Mouse (Mus musculus) forebrain, postnatal 0 days (tissue): Measurements from ENCODE around the gene Tbx18. TPM values are rescaled to one million over a fixed set of nuclear protein-coding genes. Genes with fewer than 3 reads are reported as not detected.

Experiments used
- ATAC-seq: fragments of 200-750 bp; cut with Nextera tagmentation; 2 replicates; pipeline ENCODE4 v1.8.0; 2017; ENCODE audit warnings: mild to moderate bottlenecking, moderate library complexity
- DNase-seq: peaks from one replicate; pipeline ENCODE4 v3.0.0-alpha.2; 2015
- H3K27ac ChIP-seq: fragments of 300-500 bp; sonication (generic); 2 replicates; pipeline ENCODE4 v1.5.1; 2014; ENCODE audit warnings: low read depth, mild to moderate bottlenecking, antibody characterized with exemption, low read length, moderate library complexity, mixed read lengths
- H3K27me3 ChIP-seq: fragments of 300-500 bp; sonication (generic); 2 replicates; pipeline ENCODE4 v1.6.1; 2014; ENCODE audit warnings: mild to moderate bottlenecking, low read length, mixed read lengths; ENCODE audit not compliant: insufficient read depth
- H3K36me3 ChIP-seq: fragments of 300-500 bp; sonication (generic); 2 replicates; pipeline ENCODE4 v1.6.1; 2014; ENCODE audit warnings: mild to moderate bottlenecking, moderate library complexity; ENCODE audit not compliant: insufficient read depth
- H3K4me1 ChIP-seq: fragments of 300-500 bp; sonication (generic); 2 replicates; pipeline ENCODE4 v1.6.1; 2014; ENCODE audit warnings: antibody characterized with exemption; ENCODE audit not compliant: insufficient read depth
- H3K4me2 ChIP-seq: fragments of 300-500 bp; sonication (generic); 2 replicates; pipeline ENCODE4 v1.6.1; 2014; ENCODE audit warnings: low read depth, mild to moderate bottlenecking, moderate library complexity
- H3K4me3 ChIP-seq: fragments of 300-500 bp; sonication (generic); 2 replicates; pipeline ENCODE4 v1.5.1; 2014; ENCODE audit warnings: low read depth, low read length, mixed read lengths
- H3K9ac ChIP-seq: fragments of 300-500 bp; sonication (generic); 2 replicates; pipeline ENCODE4 v1.6.1; 2014; ENCODE audit warnings: mild to moderate bottlenecking
- H3K9me3 ChIP-seq: fragments of 300-500 bp; sonication (generic); 2 replicates; pipeline ENCODE4 v1.6.1; 2016; ENCODE audit warnings: low read length
- CTCF ChIP-seq: sonication (generic); IDR thresholded peaks from 2 replicates; pipeline ENCODE4 v1.5.1; 2016; ENCODE audit warnings: antibody characterized with exemption, control low read depth, low read depth
- WGBS: fragments of 180-500 bp; shearing (Covaris S2); extraction: QIAGEN DNeasy Blood & Tissue Kit; methylation state at CpG from one replicate; pipeline ENCODE4 v1.1.7; 2014; 5-methylcytosine and 5-hydroxymethylcytosine counted together
- polyA plus RNA-seq: library from polyadenylated mRNA; unstranded; fragments of >200 nt; fragmentation: Nextera tagmentation; extraction: Ambion mirVana; gene quantifications from 2 replicates; pipeline ENCODE4 v1.2.1, GENCODE M21; 2015
- total RNA-seq: library from RNA; depleted of rRNA; stranded (reverse); fragments of >200 nt; gene quantifications from 2 replicates; pipeline ENCODE4 v1.2.3, GENCODE M21; 2014; rRNA removed

The Tbx18 gene
- total RNA-seq (4.5 and 7.8 TPM in 2 replicates), polyA plus RNA-seq (1.5 and 1.7 TPM in 2 replicates)

GRCm38 (mm10) chr9:87730961-87731535, at the start of gene Tbx18:
Gene Tbx18 (minus strand): TSS chr9:87731260.
- Histone ChIP-seq H3K9ac (peak within 1 kb of the TSS; percentile 31; the same call in 1 of the 2 replicates), H3K4me3 (peak within 1 kb of the TSS; percentile 31), H3K36me3 (no peaks in the 10 kb centered on the region), H3K4me1 (no peaks in the 10 kb centered on the region; the same call in 1 of the 2 replicates), H3K27me3 (peaks cover 64% of the 10 kb centered on the region), H3K27ac (no peak within 1 kb of the TSS), H3K9me3 (no peaks in the 10 kb centered on the region), H3K4me2 (peak within 1 kb of the TSS; percentile 61)
- DNase-seq (peak; percentile 84), ATAC-seq (peak; percentile 76)
- under 1% methylated on average over 27 of the region's 27 CpGs for WGBS
- peak; percentile 40; the same call in 1 of the 2 replicates for TF ChIP-seq CTCF

- H3K4me3 ChIP-seq = no peak overlapping the region
- H3K9me3 ChIP-seq = no peaks in the 10 kb centered on the region
- H3K27ac ChIP-seq = no peak overlapping the region
- no peak for TF ChIP-seq CTCF
- H3K36me3 ChIP-seq = no peaks in the 10 kb centered on the region
- no peaks in the 10 kb centered on the region for H3K27me3 ChIP-seq
- 64% methylated on average over 2 of the region's 2 CpGs for WGBS
- DNase-seq (no peak), ATAC-seq (no peak)
- H3K9ac ChIP-seq = no peak overlapping the region
- no peaks in the 10 kb centered on the region for H3K4me1 ChIP-seq
- no peak overlapping the region for H3K4me2 ChIP-seq
These were observed 42.9 kb upstream of the Tbx18 start for GRCm38 (mm10) chr9:87773951-87774350.

GRCm38 (mm10) chr9:87755621-87756020, 24.6 kb upstream of the Tbx18 start:
- no peak for DNase-seq
- no peak for ATAC-seq
- no peaks in the 10 kb centered on the region for H3K36me3 ChIP-seq
- H3K9ac ChIP-seq = no peak overlapping the region
- 65% methylated on average over 4 of the region's 4 CpGs for WGBS
- H3K9me3 ChIP-seq = no peaks in the 10 kb centered on the region
- no peak overlapping the region for H3K4me2 ChIP-seq
- H3K27me3 ChIP-seq = no peaks in the 10 kb centered on the region
- H3K27ac ChIP-seq = no peak overlapping the region
- no peak for TF ChIP-seq CTCF
- no peaks in the 10 kb centered on the region for H3K4me1 ChIP-seq
- H3K4me3 ChIP-seq = no peak overlapping the region

- Histone ChIP-seq H3K36me3 (no peaks in the 10 kb centered on the region), H3K9ac (no peak overlapping the region), H3K4me3 (no peak overlapping the region), H3K4me2 (no peak overlapping the region), H3K27ac (no peak overlapping the region), H3K9me3 (no peaks in the 10 kb centered on the region), H3K4me1 (no peaks in the 10 kb centered on the region), H3K27me3 (peaks cover 64% of the 10 kb centered on the region)
- no peak for DNase-seq
- 85% methylated on average over 8 of the region's 8 CpGs for WGBS
- ATAC-seq = no peak
- no peak for TF ChIP-seq CTCF
These were observed 10.5 kb upstream of the Tbx18 start for GRCm38 (mm10) chr9:87741599-87741998.

- 3% methylated on average over 11 of the region's 11 CpGs for WGBS
- H3K27me3 ChIP-seq = peaks cover 73% of the 10 kb centered on the region
- DNase-seq = peak; percentile 60
These were observed 9.6 kb upstream of the Tbx18 start for GRCm38 (mm10) chr9:87740667-87741066.

GRCm38 (mm10) chr9:87740241-87740645, 9.2 kb upstream of the Tbx18 start:
- no peak overlapping the region for H3K4me3 ChIP-seq
- DNase-seq (no peak), ATAC-seq (peak; percentile 26)
- WGBS = 3% methylated on average over 20 of the region's 20 CpGs
- no peaks in the 10 kb centered on the region for H3K4me1 ChIP-seq
- H3K27me3 ChIP-seq = peaks cover 77% of the 10 kb centered on the region
- TF ChIP-seq CTCF = no peak
- no peaks in the 10 kb centered on the region for H3K9me3 ChIP-seq
- no peak overlapping the region for H3K4me2 ChIP-seq
- no peak overlapping the region for H3K9ac ChIP-seq
- no peaks in the 10 kb centered on the region for H3K36me3 ChIP-seq
- H3K27ac ChIP-seq = no peak overlapping the region

More at GRCm38 (mm10) chr9:87740667-87741066, 9.6 kb upstream of the Tbx18 start:
- no peaks in the 10 kb centered on the region for H3K9me3 ChIP-seq
- no peak overlapping the region for H3K4me3 ChIP-seq
- TF ChIP-seq CTCF = peak; percentile 73
- no peak overlapping the region for H3K9ac ChIP-seq
- H3K27ac ChIP-seq = no peak overlapping the region
- no peaks in the 10 kb centered on the region for H3K4me1 ChIP-seq
- no peaks in the 10 kb centered on the region for H3K36me3 ChIP-seq
- no peak overlapping the region for H3K4me2 ChIP-seq
- peak; percentile 76 for ATAC-seq

- Histone ChIP-seq H3K9ac (no peak overlapping the region), H3K27me3 (peaks cover 83% of the 10 kb centered on the region), H3K4me3 (no peak overlapping the region), H3K36me3 (no peaks in the 10 kb centered on the region), H3K4me1 (no peaks in the 10 kb centered on the region), H3K9me3 (no peaks in the 10 kb centered on the region), H3K27ac (no peak overlapping the region), H3K4me2 (peak overlapping the region; percentile 2; the same call in 1 of the 2 replicates)
- DNase-seq = no peak
- WGBS = 2% methylated on average over 41 of the region's 41 CpGs
- TF ChIP-seq CTCF = no peak
- ATAC-seq = peak; percentile 49
These were observed 8.6 kb upstream of the Tbx18 start for GRCm38 (mm10) chr9:87739543-87740161.
